Mouse (Mus musculus) MEL (cell line): Measurements from ENCODE around the gene Olfr1230. TPM values are rescaled to one million over a fixed set of nuclear protein-coding genes. Genes with fewer than 3 reads are reported as not detected.

Source experiments
- DNase-seq: peaks from one replicate; pipeline ENCODE4 v3.0.0; 2011; ENCODE audit warnings: low read depth, low spot score
- H3K27ac ChIP-seq: 2 replicates; pipeline ENCODE4 v1.5.1; 2012; ENCODE audit warnings: low read depth, mild to moderate bottlenecking, control low read depth, low read length, moderate library complexity; ENCODE audit not compliant: control insufficient read depth
- H3K27me3 ChIP-seq, 2 experiments: fragments of 150-350 bp in 1 of 2; sonication (generic) in 1 of 2; 2 replicates each; pipeline ENCODE4 v1.6.1; 2012; ENCODE audit warnings: low read length in 2 of 2, mild to moderate bottlenecking in 2 of 2, improper control_type of control experiment in 1 of 2, moderate library complexity in 1 of 2; ENCODE audit not compliant: insufficient read depth in 2 of 2, control insufficient read depth in 1 of 2
- H3K36me3 ChIP-seq, 2 experiments: 2 replicates each; pipeline ENCODE4 v1.6.1; 2012 to 2014; ENCODE audit warnings: low read length in 2 of 2, improper control_type of control experiment in 1 of 2, inconsistent platforms in 1 of 2, mild to moderate bottlenecking in 1 of 2; ENCODE audit not compliant: insufficient read depth in 2 of 2, control insufficient read depth in 1 of 2
- H3K4me1 ChIP-seq, 2 experiments: fragments of 150-350 bp in 1 of 2; sonication (generic) in 1 of 2; 2 replicates each; pipeline ENCODE4 v1.6.1; 2012; ENCODE audit warnings: low read length in 2 of 2, improper control_type of control experiment in 1 of 2, mild to moderate bottlenecking in 1 of 2; ENCODE audit not compliant: insufficient read depth in 2 of 2, control insufficient read depth in 1 of 2
- H3K4me3 ChIP-seq, 2 experiments: fragments of 150-350 bp in 1 of 2; sonication (generic) in 1 of 2; 2 replicates each; pipeline ENCODE4 v1.5.1; 2012; ENCODE audit warnings: low read depth in 2 of 2, low read length in 2 of 2, mild to moderate bottlenecking in 2 of 2, moderate library complexity in 2 of 2, control low read depth in 1 of 2, improper control_type of control experiment in 1 of 2; ENCODE audit not compliant: control insufficient read depth in 1 of 2, insufficient read depth in 1 of 2
- H3K79me2 ChIP-seq: 2 replicates; pipeline ENCODE4 v1.6.1; 2012; ENCODE audit warnings: mild to moderate bottlenecking, low read length, moderate library complexity; ENCODE audit not compliant: control insufficient read depth, poor library complexity, insufficient read depth
- H3K9ac ChIP-seq: 2 replicates; pipeline ENCODE4 v1.6.1; 2012; ENCODE audit warnings: low read depth, mild to moderate bottlenecking, control low read depth, low read length, moderate library complexity; ENCODE audit not compliant: control insufficient read depth, poor library complexity, severe bottlenecking
- H3K9me3 ChIP-seq: fragments of 150-350 bp; sonication (generic); replicated peaks from 2 replicates; pipeline ENCODE4 v1.6.1; 2012; ENCODE audit warnings: mild to moderate bottlenecking, low read length, improper control_type of control experiment, moderate library complexity; ENCODE audit not compliant: insufficient read depth
- BHLHE40 ChIP-seq: IDR thresholded peaks from 2 replicates; pipeline ENCODE4 v1.6.1; 2012; ENCODE audit warnings: low read depth, mild to moderate bottlenecking, inconsistent platforms, low read length, improper control_type of control experiment, borderline replicate concordance
- CHD2 ChIP-seq: IDR thresholded peaks from 2 replicates; pipeline ENCODE4 v1.6.1; 2011; ENCODE audit warnings: low read length, improper control_type of control experiment
- CTCF ChIP-seq, 3 experiments: IDR thresholded peaks in 2 of 3; conservative IDR thresholded peaks in 1 of 3; 2 replicates each; pipeline ENCODE4 v1.5.1; 2011 to 2012; ENCODE audit warnings: low read length in 3 of 3, low read depth in 2 of 3, mild to moderate bottlenecking in 2 of 3, improper control_type of control experiment in 1 of 3, inconsistent platforms in 1 of 3, mixed read lengths in 1 of 3, moderate library complexity in 1 of 3; ENCODE audit not compliant: control insufficient read depth in 1 of 3, insufficient read depth in 1 of 3, poor library complexity in 1 of 3, severe bottlenecking in 1 of 3
- ELF1 ChIP-seq: IDR thresholded peaks from 2 replicates; pipeline ENCODE4 v1.6.1; 2014; ENCODE audit warnings: low read depth, mild to moderate bottlenecking, inconsistent platforms, low read length, improper control_type of control experiment, moderate library complexity
- ETS1 ChIP-seq: IDR thresholded peaks from 2 replicates; pipeline ENCODE4 v1.6.1; 2012; ENCODE audit warnings: low read depth, mild to moderate bottlenecking, inconsistent platforms, low read length, improper control_type of control experiment, moderate library complexity
- GABPA ChIP-seq: IDR thresholded peaks from 2 replicates; pipeline ENCODE4 v1.6.1; 2012; ENCODE audit warnings: low read depth, mild to moderate bottlenecking, inconsistent platforms, low read length, improper control_type of control experiment, moderate library complexity
- GATA1 ChIP-seq: IDR thresholded peaks from 2 replicates; pipeline ENCODE4 v1.6.1; 2011; ENCODE audit warnings: low read depth, low read length, improper control_type of control experiment
- HCFC1 ChIP-seq: IDR thresholded peaks from 2 replicates; pipeline ENCODE4 v1.6.1; 2012; ENCODE audit warnings: low read depth, mild to moderate bottlenecking, inconsistent platforms, low read length, improper control_type of control experiment, moderate library complexity
- JUND ChIP-seq: IDR thresholded peaks from 2 replicates; pipeline ENCODE4 v1.6.1; 2011; ENCODE audit warnings: low read depth, mild to moderate bottlenecking, improper control_type of control experiment, low read length
- KAT2A ChIP-seq: conservative IDR thresholded peaks from 2 replicates; pipeline ENCODE4 v1.6.1; 2012; ENCODE audit warnings: low read depth, low read length, improper control_type of control experiment, inconsistent platforms
- MAFK ChIP-seq: IDR thresholded peaks from 2 replicates; pipeline ENCODE4 v1.6.1; 2011; ENCODE audit warnings: low read depth, mild to moderate bottlenecking, low read length, improper control_type of control experiment, borderline replicate concordance
- MAZ ChIP-seq: IDR thresholded peaks from 2 replicates; pipeline ENCODE4 v1.6.1; 2012; ENCODE audit warnings: low read depth, mild to moderate bottlenecking, inconsistent platforms, low read length, improper control_type of control experiment
- MXI1 ChIP-seq: IDR thresholded peaks from 2 replicates; pipeline ENCODE4 v1.6.1; 2011; ENCODE audit warnings: mild to moderate bottlenecking, low read depth, low read length, improper control_type of control experiment
- MYB ChIP-seq: IDR thresholded peaks from 2 replicates; pipeline ENCODE4 v1.6.1; 2011; ENCODE audit warnings: mild to moderate bottlenecking, low read depth, low read length, improper control_type of control experiment
- MYC ChIP-seq: IDR thresholded peaks from 2 replicates; pipeline ENCODE4 v1.6.1; 2011; ENCODE audit warnings: low read depth, mild to moderate bottlenecking, low read length, improper control_type of control experiment, moderate library complexity
- NELFE ChIP-seq: IDR thresholded peaks from 2 replicates; pipeline ENCODE4 v1.6.1; 2011; ENCODE audit warnings: low read depth, low read length, improper control_type of control experiment
- NRF1 ChIP-seq: IDR thresholded peaks from 2 replicates; pipeline ENCODE4 v1.6.1; 2014; ENCODE audit warnings: low read depth, mild to moderate bottlenecking, inconsistent platforms, low read length, improper control_type of control experiment, moderate library complexity; ENCODE audit not compliant: poor library complexity, insufficient read depth, severe bottlenecking
- POLR2AphosphoS5 ChIP-seq: IDR thresholded peaks from 2 replicates; pipeline ENCODE4 v1.6.1; 2012; ENCODE audit warnings: low read depth, borderline replicate concordance, mild to moderate bottlenecking, inconsistent platforms, low read length, moderate library complexity, mixed read lengths
- RCOR1 ChIP-seq: IDR thresholded peaks from 2 replicates; pipeline ENCODE4 v1.6.1; 2012; ENCODE audit warnings: low read depth, mild to moderate bottlenecking, inconsistent platforms, low read length, improper control_type of control experiment
- SIN3A ChIP-seq: IDR thresholded peaks from 2 replicates; pipeline ENCODE4 v1.6.1; 2012; ENCODE audit warnings: low read length, improper control_type of control experiment, inconsistent platforms
- SMC3 ChIP-seq: IDR thresholded peaks from 2 replicates; pipeline ENCODE4 v1.6.1; 2011; ENCODE audit warnings: low read depth, low read length, improper control_type of control experiment
- UBTF ChIP-seq: IDR thresholded peaks from 2 replicates; pipeline ENCODE4 v1.6.1; 2012; ENCODE audit warnings: low read depth, mild to moderate bottlenecking, inconsistent platforms, low read length, improper control_type of control experiment, moderate library complexity, borderline replicate concordance; ENCODE audit not compliant: insufficient read depth
- USF1 ChIP-seq: IDR thresholded peaks from 2 replicates; pipeline ENCODE4 v1.6.1; 2014; ENCODE audit warnings: low read depth, mild to moderate bottlenecking, inconsistent platforms, low read length, improper control_type of control experiment, moderate library complexity
- USF2 ChIP-seq, 2 experiments: IDR thresholded peaks; 2 replicates each; pipeline ENCODE4 v1.6.1; 2011 to 2012; ENCODE audit warnings: improper control_type of control experiment in 2 of 2, low read length in 2 of 2, borderline replicate concordance in 1 of 2, inconsistent platforms in 1 of 2, low read depth in 1 of 2, mild to moderate bottlenecking in 1 of 2; ENCODE audit not compliant: insufficient read depth in 1 of 2
- ZNF384 ChIP-seq: IDR thresholded peaks from 2 replicates; pipeline ENCODE4 v1.6.1; 2012; ENCODE audit warnings: low read depth, mild to moderate bottlenecking, inconsistent platforms, low read length, improper control_type of control experiment
- polyA plus RNA-seq, 2 experiments: library from polyadenylated mRNA; stranded (reverse) in 1 of 2; unstranded in 1 of 2; fragments of >175 nt in 1 of 2; fragments of >200 nt in 1 of 2; gene quantifications; 2 replicates each; pipeline versions ENCODE4 v1.2.1 to v1.2.4; 2012; ENCODE audit warnings: low replicate concordance in 2 of 2, low read depth in 1 of 2; ENCODE audit not compliant: insufficient read length in 2 of 2, insufficient read depth in 1 of 2, missing spikeins in 1 of 2
- total RNA-seq: library from RNA; depleted of rRNA; stranded (reverse); fragments of 300-350 nt; gene quantifications from 2 replicates; pipeline ENCODE4 v1.2.3, GENCODE M21; 2012; rRNA removed

Gene Olfr1230
- total RNA-seq (not detected in 2 replicates), polyA plus RNA-seq (not detected)

- TF ChIP-seq HCFC1 (no peak), RCOR1 (no peak), POLR2AphosphoS5 (no peak), JUND (no peak), BHLHE40 (no peak), SMC3 (no peak), GABPA (no peak), MYB (no peak), USF1 (no peak), UBTF (no peak)
- TF ChIP-seq, all 39 proteins: peak for 0
- Histone ChIP-seq H3K27ac (no peak within 1 kb of the TSS), H3K4me3 (no peak within 1 kb of the TSS), H3K79me2 (no peaks in the 10 kb centered on the region), H3K36me3 (no peaks in the 10 kb centered on the region), H3K4me1 (no peaks in the 10 kb centered on the region; a peak in 1 of 4 replicates), H3K9ac (no peak within 1 kb of the TSS), H3K9me3 (no peaks in the 10 kb centered on the region), H3K27me3 (no peaks in the 10 kb centered on the region)
- no peak for DNase-seq
These were observed at the start of gene Olfr1230 for GRCm38 (mm10) chr2:89297168-89297567. Gene Olfr1230 (minus strand): TSS chr2:89297268.

- TF ChIP-seq BHLHE40 (no peak), ELF1 (no peak)
- H3K27me3 ChIP-seq = no peaks in the 10 kb centered on the region
- DNase-seq = no peak
- no peak within 1 kb of the TSS for H3K27ac ChIP-seq
- no peaks in the 10 kb centered on the region for H3K4me1 ChIP-seq
- no peak within 1 kb of the TSS for H3K4me3 ChIP-seq
- H3K9ac ChIP-seq = no peak within 1 kb of the TSS
- H3K9me3 ChIP-seq = no peaks in the 10 kb centered on the region
- no peaks in the 10 kb centered on the region for H3K36me3 ChIP-seq
- H3K79me2 ChIP-seq = no peaks in the 10 kb centered on the region
These were observed 45.2 kb upstream of the Olfr1230 start, which contains the start of gene Olfr1233 for GRCm38 (mm10) chr2:89342298-89342697. Gene Olfr1233 (minus strand): TSS chr2:89342398.

GRCm38 (mm10) chr2:89329575-89329974 is 32.5 kb upstream of the Olfr1230 start, which contains the start of gene Olfr1232:
Gene Olfr1232 (minus strand): TSS chr2:89329675.
- Histone ChIP-seq H3K4me3 (no peak within 1 kb of the TSS), H3K9me3 (no peaks in the 10 kb centered on the region), H3K27ac (no peak within 1 kb of the TSS), H3K27me3 (no peaks in the 10 kb centered on the region), H3K36me3 (no peaks in the 10 kb centered on the region), H3K4me1 (no peaks in the 10 kb centered on the region), H3K9ac (no peak within 1 kb of the TSS), H3K79me2 (no peaks in the 10 kb centered on the region)
- no peak for DNase-seq
- TF ChIP-seq CTCF (IDR thresholded peaks at IDR 0.05 in 2 of 3, conservative IDR thresholded peaks at IDR 0.05 in 1 of 3; ENCODE audit: control insufficient read depth in 1 of 3, insufficient read depth in 1 of 3, low read depth in 2 of 3, low read length in 3 of 3, poor library complexity in 1 of 3, severe bottlenecking in 1 of 3) (no peak), NRF1 (no peak), MXI1 (no peak), MAZ (no peak), MYB (no peak), GATA1 (no peak), KAT2A (no peak), ZNF384 (no peak), JUND (no peak), MAFK (no peak), RCOR1 (no peak), ETS1 (no peak), MYC (no peak), SIN3A (no peak), NELFE (no peak), UBTF (no peak), USF2 (IDR thresholded peaks at IDR 0.05; ENCODE audit: borderline replicate concordance in 1 of 2, insufficient read depth in 1 of 2, low read depth in 1 of 2, low read length in 2 of 2) (no peak), CHD2 (no peak), GABPA (no peak)
